Mouse (Mus musculus): Measurements from ENCODE around the gene Nxph4. TPM values are rescaled to one million over a fixed set of nuclear protein-coding genes. Genes with fewer than 3 reads are reported as not detected.

Gene Nxph4
- polyA plus RNA-seq, 1 experiment from 2014 or later = 1.2 TPM

DNA sequence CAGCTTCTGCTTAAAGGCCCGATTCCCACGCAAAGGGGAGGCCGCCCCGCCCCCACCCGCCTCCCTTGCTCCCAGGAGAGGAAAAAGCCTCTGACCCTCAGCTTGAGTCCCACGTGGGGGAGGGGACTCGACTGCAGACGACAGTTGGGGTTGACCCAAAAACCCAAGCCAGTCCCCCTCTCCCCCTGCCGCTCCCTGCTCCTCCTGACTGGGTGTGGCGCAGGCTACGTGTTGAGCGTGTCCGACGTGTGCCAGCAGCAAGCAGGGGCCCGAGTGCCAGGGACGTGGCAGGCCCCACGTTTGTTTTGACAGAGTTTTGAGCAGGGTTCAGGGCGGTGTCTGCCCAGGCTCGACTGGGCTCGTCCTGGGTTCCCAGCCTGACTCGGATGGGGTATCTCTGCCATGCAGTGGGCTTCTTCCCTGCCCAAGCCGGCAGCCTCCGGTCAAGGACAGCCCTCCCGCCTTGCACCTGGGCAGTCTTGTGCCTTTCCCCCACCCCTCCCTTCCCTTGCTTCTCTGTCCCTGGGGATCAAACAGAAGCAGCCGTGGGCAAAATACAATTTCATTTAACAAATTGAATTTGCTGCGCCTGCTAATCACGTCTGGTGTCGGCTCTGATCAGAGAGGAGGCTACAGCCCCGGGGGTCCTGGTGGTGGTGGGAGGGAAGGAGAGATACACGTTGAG is 17.6 kb downstream of the Nxph4 start:
- no peaks in the 10 kb centered on the region for H3K9me3 ChIP-seq (ENCODE audit: control insufficient read depth, low read length)
- DNase-seq (ENCODE audit: low spot score) = peak; percentile 62
- no peak overlapping the region for H3K4me3 ChIP-seq (ENCODE audit: low read depth, low read length)
- H3K36me3 ChIP-seq (ENCODE audit: control insufficient read depth, insufficient read depth, low read length) = peaks cover 17% of the 10 kb centered on the region
- H3K27me3 ChIP-seq (ENCODE audit: control insufficient read depth, insufficient read depth, low read length) = peaks cover 27% of the 10 kb centered on the region
- peak overlapping the region; percentile 39 for H3K4me2 ChIP-seq (ENCODE audit: low read depth, severe bottlenecking)
- H3K27ac ChIP-seq (replicated peaks; ENCODE audit: low read depth, low read length) = no peak overlapping the region
- no peak overlapping the region for H3K9ac ChIP-seq (ENCODE audit: low read length)
- no peak for ATAC-seq (ENCODE audit: insufficient number of reproducible peaks, low FRiP score, low TSS enrichment, low read depth)
- 3% methylated on average over 30 of the region's 30 CpGs for WGBS
- peaks cover 63% of the 10 kb centered on the region for H3K4me1 ChIP-seq (ENCODE audit: control insufficient read depth, insufficient read depth, low read length)

DNA sequence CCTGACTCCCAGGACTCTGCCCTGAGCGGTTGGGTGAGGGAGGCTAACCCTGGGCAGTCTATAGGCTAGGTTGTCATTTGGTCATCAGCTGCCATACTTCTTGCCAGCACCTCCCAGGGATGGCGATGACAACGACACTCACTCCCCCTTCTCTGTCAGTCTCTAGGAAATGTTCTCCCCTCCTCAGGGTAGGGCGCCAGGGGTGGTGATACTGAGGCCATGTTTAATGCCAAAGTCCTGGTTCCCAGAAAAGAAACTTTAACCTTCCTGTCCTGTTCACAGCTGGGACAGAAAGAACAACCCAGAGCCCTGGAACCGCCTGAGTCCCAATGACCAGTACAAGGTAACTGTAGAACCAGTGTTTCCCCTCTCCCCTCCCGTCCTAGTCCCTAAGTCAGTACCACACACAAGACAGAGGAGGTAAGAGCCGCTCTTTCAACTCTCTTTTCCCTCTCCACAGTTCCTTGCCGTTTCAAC is 18.3 kb downstream of the Nxph4 start:
- Histone ChIP-seq H3K4me2 (ENCODE audit: low read depth, severe bottlenecking) (peak overlapping the region; percentile 39; the same call in 1 of the 2 replicates), H3K9ac (ENCODE audit: low read length) (no peak overlapping the region)
- 14% methylated on average over 8 of the region's 8 CpGs for WGBS

DNA sequence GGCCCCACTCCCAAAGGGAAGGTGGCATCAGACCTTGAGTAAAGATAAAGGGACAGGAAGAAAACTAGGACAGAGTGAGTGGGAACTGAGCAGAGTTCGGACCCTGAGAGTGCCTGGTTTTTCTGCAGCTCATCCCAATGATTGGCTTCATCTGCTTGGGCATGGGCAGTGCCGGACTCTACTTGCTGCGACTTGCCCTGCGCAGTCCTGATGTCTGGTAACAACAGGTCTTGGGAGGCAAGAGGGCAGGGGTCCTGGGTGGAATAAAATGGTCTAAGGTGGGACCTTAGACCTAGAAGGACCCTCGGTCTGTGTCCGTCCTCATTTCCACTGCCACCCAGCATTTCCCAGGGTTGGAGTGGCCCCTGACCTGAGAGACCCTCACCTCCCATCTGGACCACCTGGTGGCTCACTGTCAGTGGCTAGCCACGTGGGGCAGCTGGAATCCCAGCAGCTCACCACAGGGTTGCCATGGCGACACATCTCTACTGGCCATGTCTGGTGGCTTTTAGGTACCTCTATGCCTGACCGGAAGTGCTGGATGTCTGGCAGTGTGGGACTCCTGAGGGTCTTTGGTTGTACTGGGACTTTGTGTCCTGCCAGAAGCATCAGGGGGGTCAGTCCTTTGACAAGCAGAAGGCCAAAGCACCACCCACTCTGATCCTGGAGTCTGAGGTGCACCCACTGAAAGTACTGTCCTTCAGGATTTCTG is 18.9 kb downstream of the Nxph4 start:
- Histone ChIP-seq H3K9ac (ENCODE audit: low read length) (no peak overlapping the region), H3K4me2 (ENCODE audit: low read depth, severe bottlenecking) (no peak overlapping the region), H3K9me3 (ENCODE audit: control insufficient read depth, low read length) (no peaks in the 10 kb centered on the region), H3K27ac (replicated peaks; ENCODE audit: low read depth, low read length) (no peak overlapping the region), H3K27me3 (ENCODE audit: control insufficient read depth, insufficient read depth, low read length) (peaks cover 34% of the 10 kb centered on the region), H3K4me3 (ENCODE audit: low read depth, low read length) (no peak overlapping the region), H3K4me1 (ENCODE audit: control insufficient read depth, insufficient read depth, low read length) (peaks cover 64% of the 10 kb centered on the region), H3K36me3 (ENCODE audit: control insufficient read depth, insufficient read depth, low read length) (peaks cover 17% of the 10 kb centered on the region)
- ATAC-seq (ENCODE audit: insufficient number of reproducible peaks, low FRiP score, low TSS enrichment, low read depth) (no peak), DNase-seq (ENCODE audit: low spot score) (peak; percentile 41)
- WGBS = 31% methylated on average over 9 of the region's 9 CpGs

More for the DNA sequence above, 18.3 kb downstream of the Nxph4 start:
- H3K4me1 ChIP-seq (ENCODE audit: control insufficient read depth, insufficient read depth, low read length) = peaks cover 62% of the 10 kb centered on the region
- no peaks in the 10 kb centered on the region for H3K9me3 ChIP-seq (ENCODE audit: control insufficient read depth, low read length)
- ATAC-seq (ENCODE audit: insufficient number of reproducible peaks, low FRiP score, low TSS enrichment, low read depth) = no peak
- peaks cover 17% of the 10 kb centered on the region for H3K36me3 ChIP-seq (ENCODE audit: control insufficient read depth, insufficient read depth, low read length)
- DNase-seq (ENCODE audit: low spot score) = no peak
- peaks cover 31% of the 10 kb centered on the region for H3K27me3 ChIP-seq (ENCODE audit: control insufficient read depth, insufficient read depth, low read length)
- H3K4me3 ChIP-seq (ENCODE audit: low read depth, low read length) = no peak overlapping the region
- no peak overlapping the region for H3K27ac ChIP-seq (replicated peaks; ENCODE audit: low read depth, low read length)

GRCm38 (mm10) chr10:127514764-127515163 is 19.6 kb downstream of the Nxph4 start, which contains the start of gene Ndufa4l2:
Gene Ndufa4l2 (plus strand): TSS chr10:127514967.
- H3K9me3 ChIP-seq (ENCODE audit: control insufficient read depth, low read length) = no peaks in the 10 kb centered on the region
- peaks cover 71% of the 10 kb centered on the region for H3K4me1 ChIP-seq (ENCODE audit: control insufficient read depth, insufficient read depth, low read length)
- H3K4me3 ChIP-seq (ENCODE audit: low read depth, low read length) = peak within 1 kb of the TSS; percentile 19; the same call in 1 of the 2 replicates
- H3K4me2 ChIP-seq (ENCODE audit: low read depth, severe bottlenecking) = peak within 1 kb of the TSS; percentile 76
- H3K27me3 ChIP-seq (ENCODE audit: control insufficient read depth, insufficient read depth, low read length) = peaks cover 37% of the 10 kb centered on the region
- DNase-seq (ENCODE audit: low spot score) = no peak
- no peak within 1 kb of the TSS for H3K27ac ChIP-seq (replicated peaks; ENCODE audit: low read depth, low read length)
- no peak for ATAC-seq (ENCODE audit: insufficient number of reproducible peaks, low FRiP score, low TSS enrichment, low read depth)
- H3K9ac ChIP-seq (ENCODE audit: low read length) = peak within 1 kb of the TSS; percentile 37; the same call in 1 of the 2 replicates
- H3K36me3 ChIP-seq (ENCODE audit: control insufficient read depth, insufficient read depth, low read length) = peaks cover 11% of the 10 kb centered on the region
- 10% methylated on average over 6 of the region's 6 CpGs for WGBS

DNA sequence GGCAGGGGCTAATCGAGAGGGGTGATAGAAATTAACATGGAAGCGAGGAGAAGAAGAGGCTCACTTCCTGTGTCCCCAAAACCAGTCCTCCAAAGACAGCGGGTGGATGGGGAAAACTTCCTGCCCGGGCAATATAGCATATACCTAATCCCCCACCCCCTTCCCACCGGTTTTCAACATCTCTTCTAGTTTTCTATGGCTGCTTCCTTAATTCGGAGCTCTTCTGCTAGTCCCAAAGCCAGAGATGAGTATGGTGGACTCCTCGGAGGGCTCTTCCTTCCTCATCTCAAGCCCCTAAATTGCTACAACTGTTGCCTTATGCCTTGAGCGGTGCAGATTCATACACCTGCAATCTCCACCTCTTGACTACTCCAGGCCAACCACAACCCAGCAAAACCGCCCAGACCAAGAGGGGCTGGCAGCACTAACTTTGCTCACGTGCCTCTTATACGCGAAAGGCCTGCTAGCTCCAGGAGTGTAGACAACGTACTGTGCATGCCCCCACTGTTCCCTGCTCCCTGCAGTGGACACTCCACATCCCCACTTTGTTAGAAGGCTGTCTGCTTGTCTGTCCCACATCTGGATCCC is 20.2 kb downstream of the Nxph4 start:
- H3K4me2 ChIP-seq (ENCODE audit: low read depth, severe bottlenecking) = peak overlapping the region; percentile 76
- 10% methylated on average over 13 of the region's 13 CpGs for WGBS
- ATAC-seq (ENCODE audit: insufficient number of reproducible peaks, low FRiP score, low TSS enrichment, low read depth) = no peak

DNA sequence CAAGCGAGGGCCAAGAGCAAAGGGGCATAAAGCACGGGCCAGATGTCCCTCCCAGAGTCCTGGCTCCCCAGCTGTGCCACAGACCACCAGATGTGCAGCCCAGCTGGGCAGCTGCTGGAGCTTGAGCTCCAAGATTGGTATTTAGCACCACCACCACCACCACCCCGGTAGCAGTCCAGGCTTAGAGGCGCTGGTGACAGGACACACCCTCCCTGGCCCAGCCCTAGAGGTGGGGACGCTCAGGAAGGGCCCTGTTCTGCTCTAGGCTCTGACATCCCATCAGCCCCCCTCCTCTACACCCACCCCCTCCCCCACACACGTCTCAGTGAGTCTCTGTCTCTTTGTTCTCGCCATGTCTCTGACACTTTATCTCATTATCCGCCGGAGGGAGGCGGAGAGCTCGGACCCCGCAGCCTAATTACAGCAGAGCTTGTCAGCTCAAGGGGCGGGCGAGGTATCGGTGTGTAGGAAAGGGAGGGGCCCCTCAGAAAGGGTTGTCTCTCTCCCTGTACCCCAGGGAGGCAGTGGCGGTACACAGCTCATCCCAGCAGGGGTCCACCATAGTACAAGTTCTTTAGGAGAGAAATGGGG is 20.8 kb downstream of the Nxph4 start:
- H3K36me3 ChIP-seq (ENCODE audit: control insufficient read depth, insufficient read depth, low read length) = peaks cover 7% of the 10 kb centered on the region
- peak; percentile 65 for DNase-seq (ENCODE audit: low spot score)

More for the DNA sequence above, 20.2 kb downstream of the Nxph4 start:
- Histone ChIP-seq H3K27ac (replicated peaks; ENCODE audit: low read depth, low read length) (no peak overlapping the region), H3K36me3 (ENCODE audit: control insufficient read depth, insufficient read depth, low read length) (peaks cover 9% of the 10 kb centered on the region), H3K4me1 (ENCODE audit: control insufficient read depth, insufficient read depth, low read length) (peaks cover 76% of the 10 kb centered on the region), H3K9me3 (ENCODE audit: control insufficient read depth, low read length) (no peaks in the 10 kb centered on the region), H3K9ac (ENCODE audit: low read length) (no peak overlapping the region), H3K27me3 (ENCODE audit: control insufficient read depth, insufficient read depth, low read length) (peaks cover 43% of the 10 kb centered on the region), H3K4me3 (ENCODE audit: low read depth, low read length) (no peak overlapping the region)
- no peak for DNase-seq (ENCODE audit: low spot score)

DNA sequence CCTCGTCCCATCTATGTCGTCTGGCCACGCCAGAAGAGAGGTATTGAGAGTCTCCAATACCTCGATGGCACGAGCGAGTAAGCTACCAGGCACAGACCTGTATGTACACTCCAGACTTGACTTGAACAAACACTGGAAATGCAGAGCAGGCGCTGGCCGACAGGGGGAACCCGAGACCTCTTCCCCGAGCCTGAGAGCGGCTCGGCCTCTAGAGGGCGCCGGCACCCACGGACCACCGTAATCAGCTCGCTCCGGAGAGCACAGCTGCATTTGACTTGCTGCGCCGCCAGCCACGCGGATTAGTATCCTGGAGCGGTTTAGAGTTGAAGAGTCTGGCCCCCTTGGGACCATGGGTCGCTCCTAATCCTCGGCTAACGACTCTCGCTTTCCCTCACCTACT is 21.5 kb downstream of the Nxph4 start:
- DNase-seq (ENCODE audit: low spot score) = peak; percentile 100
- peak overlapping the region; percentile 76 for H3K4me2 ChIP-seq (ENCODE audit: low read depth, severe bottlenecking)
- no peaks in the 10 kb centered on the region; the same call in 1 of the 2 replicates for H3K36me3 ChIP-seq (ENCODE audit: control insufficient read depth, insufficient read depth, low read length)
- 0% methylated on average over 27 of the region's 27 CpGs for WGBS
- H3K27me3 ChIP-seq (ENCODE audit: control insufficient read depth, insufficient read depth, low read length) = peaks cover 44% of the 10 kb centered on the region
- peaks cover 83% of the 10 kb centered on the region for H3K4me1 ChIP-seq (ENCODE audit: control insufficient read depth, insufficient read depth, low read length)
- peak overlapping the region; percentile 19 for H3K4me3 ChIP-seq (ENCODE audit: low read depth, low read length)
- no peaks in the 10 kb centered on the region for H3K9me3 ChIP-seq (ENCODE audit: control insufficient read depth, low read length)
- peak overlapping the region; percentile 45; the same call in 1 of the 2 replicates for H3K9ac ChIP-seq (ENCODE audit: low read length)
- H3K27ac ChIP-seq (replicated peaks; ENCODE audit: low read depth, low read length) = peak overlapping the region; percentile 10; the same call in 1 of the 2 replicates
- 0 out of 2 replicates have a peak, but pooled peaks have one; percentile 31 for ATAC-seq (ENCODE audit: insufficient number of reproducible peaks, low FRiP score, low TSS enrichment, low read depth)

More for the DNA sequence above, 20.8 kb downstream of the Nxph4 start:
- Histone ChIP-seq H3K4me3 (ENCODE audit: low read depth, low read length) (peak overlapping the region; percentile 19), H3K27ac (replicated peaks; ENCODE audit: low read depth, low read length) (no peak overlapping the region), H3K9me3 (ENCODE audit: control insufficient read depth, low read length) (no peaks in the 10 kb centered on the region), H3K27me3 (ENCODE audit: control insufficient read depth, insufficient read depth, low read length) (peaks cover 43% of the 10 kb centered on the region), H3K4me1 (ENCODE audit: control insufficient read depth, insufficient read depth, low read length) (peaks cover 78% of the 10 kb centered on the region), H3K4me2 (ENCODE audit: low read depth, severe bottlenecking) (peak overlapping the region; percentile 76), H3K9ac (ENCODE audit: low read length) (peak overlapping the region; percentile 37; the same call in 1 of the 2 replicates)
- 0% methylated on average over 16 of the region's 16 CpGs for WGBS
- ATAC-seq (ENCODE audit: insufficient number of reproducible peaks, low FRiP score, low TSS enrichment, low read depth) = no peak

- H3K27ac ChIP-seq (replicated peaks; ENCODE audit: low read depth, low read length) = no peak overlapping the region
Observed at GRCm38 (mm10) chr10:127512307-127512666, 22.1 kb downstream of the Nxph4 start.

More at GRCm38 (mm10) chr10:127512307-127512666, 22.1 kb downstream of the Nxph4 start:
- Histone ChIP-seq H3K27me3 (ENCODE audit: control insufficient read depth, insufficient read depth, low read length) (peaks cover 49% of the 10 kb centered on the region), H3K9me3 (ENCODE audit: control insufficient read depth, low read length) (no peaks in the 10 kb centered on the region), H3K36me3 (ENCODE audit: control insufficient read depth, insufficient read depth, low read length) (no peaks in the 10 kb centered on the region), H3K4me3 (ENCODE audit: low read depth, low read length) (peak overlapping the region; percentile 37), H3K4me2 (ENCODE audit: low read depth, severe bottlenecking) (peak overlapping the region; percentile 76), H3K4me1 (ENCODE audit: control insufficient read depth, insufficient read depth, low read length) (peaks cover 83% of the 10 kb centered on the region), H3K9ac (ENCODE audit: low read length) (peak overlapping the region; percentile 12; the same call in 1 of the 2 replicates)
- ATAC-seq (ENCODE audit: insufficient number of reproducible peaks, low FRiP score, low TSS enrichment, low read depth) (no peak), DNase-seq (ENCODE audit: low spot score) (no peak)
- WGBS = 6% methylated on average over 7 of the region's 7 CpGs
